Mouse (Mus musculus) lung, adult 2 months (tissue): ENCODE results near the gene Cxcr2. TPM values are rescaled to one million over a fixed set of nuclear protein-coding genes. Genes with fewer than 3 reads are reported as not detected.

Experiments
- DNase-seq: peaks from one replicate; pipeline ENCODE4 v3.0.0; 2022
- H3K4me1 ChIP-seq: fragments of 200-500 bp; 2 replicates; pipeline ENCODE4 v1.6.1; 2011; ENCODE audit warnings: low read length; ENCODE audit not compliant: control insufficient read depth, insufficient read depth
- H3K4me3 ChIP-seq: fragments of 200-500 bp; replicated peaks from 2 replicates; pipeline ENCODE3; 2011; ENCODE audit warnings: low read depth, mild to moderate bottlenecking, control low read depth, low read length; ENCODE audit errors: extremely low read depth
- CTCF ChIP-seq: fragments of 200-500 bp; IDR thresholded peaks from 2 replicates; pipeline ENCODE4 v1.5.1; 2011; ENCODE audit warnings: mild to moderate bottlenecking, low read length, control low read depth; ENCODE audit not compliant: insufficient read depth
- POLR2A ChIP-seq: fragments of 200-500 bp; IDR thresholded peaks from 2 replicates; pipeline ENCODE4 v1.6.1; 2011; ENCODE audit warnings: low read depth, mild to moderate bottlenecking, control low read depth, low read length, borderline replicate concordance; ENCODE audit errors: extremely low read depth
- WGBS: fragments of 180-500 bp; shearing (Covaris S2); methylation state at CpG from one replicate; pipeline ENCODE4 v1.1.7; 2018; 5-methylcytosine and 5-hydroxymethylcytosine counted together
- polyA plus RNA-seq: library from polyadenylated mRNA; depleted of rRNA; stranded (reverse); fragments of >200 nt; gene quantifications from 2 replicates; pipeline ENCODE4 v1.2.3, GENCODE M21; 2012; rRNA removed

The Cxcr2 gene
- polyA plus RNA-seq, 1 experiment = 6.4 TPM

DNA sequence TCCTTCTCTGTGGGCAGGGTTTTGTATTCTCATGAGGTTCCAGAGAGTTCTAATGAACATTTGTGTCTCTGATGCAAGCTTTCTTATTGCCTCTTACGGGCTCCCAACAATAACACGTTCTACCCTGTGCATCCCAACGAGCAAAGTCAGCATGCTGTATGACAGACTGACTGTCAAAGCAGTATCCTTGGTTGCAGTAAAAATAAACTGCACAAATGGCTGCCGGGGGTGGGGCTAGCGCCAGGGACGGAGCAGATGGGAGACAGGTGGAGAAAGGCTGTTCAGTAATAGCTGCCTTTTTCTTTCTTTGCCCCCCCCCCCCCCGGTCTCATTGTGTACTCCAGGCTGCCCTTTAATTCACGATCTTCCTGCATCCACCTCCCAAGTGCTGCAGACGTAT, 54.1 kb downstream of the Cxcr2 start:
- TF ChIP-seq POLR2A (no peak), CTCF (no peak)
- H3K4me1 ChIP-seq = no peaks in the 10 kb centered on the region
- H3K4me3 ChIP-seq = no peak overlapping the region
- WGBS = 54% methylated on average over 9 of the region's 9 CpGs
- DNase-seq = no peak

DNA sequence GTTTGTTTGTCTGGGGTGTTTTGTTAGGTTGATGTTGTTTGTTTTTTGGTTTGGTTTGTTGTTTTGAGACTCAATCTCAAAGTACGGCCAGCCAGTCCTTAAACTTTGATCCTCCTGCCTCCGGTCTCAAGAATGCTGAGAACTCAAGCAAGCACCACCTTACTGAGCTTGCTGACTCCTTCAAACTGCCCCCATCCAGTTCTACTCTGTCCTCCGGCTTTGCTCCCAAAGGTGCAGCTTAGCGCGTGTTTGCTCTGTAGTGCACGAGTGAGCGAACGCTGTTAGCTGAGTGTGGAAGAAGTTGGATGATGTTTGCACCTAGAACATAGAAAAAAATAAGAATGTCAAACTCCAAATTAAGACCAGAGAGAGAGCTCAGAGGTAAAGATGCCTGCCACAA, 55.2 kb downstream of the Cxcr2 start:
- no peak overlapping the region for H3K4me3 ChIP-seq
- TF ChIP-seq CTCF (no peak), POLR2A (no peak)
- WGBS = 74% methylated on average over 8 of the region's 8 CpGs
- DNase-seq = no peak
- H3K4me1 ChIP-seq = no peaks in the 10 kb centered on the region

Other genes with a start within 250 kb of the Cxcr2 start
- gene Tns1, start 29.5 kb upstream of the Cxcr2 start, polyA plus RNA-seq = 781 and 1,078 TPM in 2 replicates
- 1.4 and 1.6 TPM in 2 replicates for gene Rufy4, start 28.4 kb upstream of the Cxcr2 start, polyA plus RNA-seq
- gene Cxcr1, start 40.6 kb downstream of the Cxcr2 start, polyA plus RNA-seq = 0.43 and 1.5 TPM in 2 replicates
- 177 and 180 TPM in 2 replicates for gene Arpc2, start 82.1 kb downstream of the Cxcr2 start, polyA plus RNA-seq
- gene Gpbar1, start 124.6 kb downstream of the Cxcr2 start, polyA plus RNA-seq = 0.18 and 0.22 TPM in 2 replicates
- gene Aamp, start 130.7 kb downstream of the Cxcr2 start, polyA plus RNA-seq = 141 and 172 TPM in 2 replicates
- gene Pnkd, start 130.9 kb downstream of the Cxcr2 start, polyA plus RNA-seq = 63.0 and 63.5 TPM in 2 replicates
- 567 and 655 TPM in 2 replicates for gene Tmbim1, start 151.6 kb downstream of the Cxcr2 start, polyA plus RNA-seq
- gene Catip, start 208.1 kb downstream of the Cxcr2 start, polyA plus RNA-seq = 10.2 TPM in 2 replicates
- 33.3 and 41.8 TPM in 2 replicates for gene Slc11a1, start 221.2 kb downstream of the Cxcr2 start, polyA plus RNA-seq
- 197 and 200 TPM in 2 replicates for gene Ctdsp1, start 237.5 kb downstream of the Cxcr2 start, polyA plus RNA-seq